Mouse (Mus musculus) T-helper 1 cell (primary cell): ENCODE data around the gene Fam71e1.

Experiments used
- in situ Hi-C: fragments of 300-600 bp; cut with MboI, MseI; formaldehyde crosslinking; loops from one replicate; pipeline ENCODE4 v1.15.1; 2025; ENCODE audit warnings: high pct_unique_total_duplicates

Gene Fam71e1

GRCm38 (mm10) chr7:44534242-44534641 lies 37.9 kb downstream of the Fam71e1 start:
- in situ Hi-C loops = no loop called here

- in situ Hi-C loops = no loop called here
Observed at GRCm38 (mm10) chr7:44534656-44535441, 38.5 kb downstream of the Fam71e1 start.

- in situ Hi-C loops = no loop called here
Observed at GRCm38 (mm10) chr7:44535657-44536589, 39.5 kb downstream of the Fam71e1 start.

GRCm38 (mm10) chr7:44536590-44536968 lies 40.2 kb downstream of the Fam71e1 start:
- in situ Hi-C loops = no loop called here

- in situ Hi-C loops = no loop called here
Observed at GRCm38 (mm10) chr7:44537009-44537408, 40.6 kb downstream of the Fam71e1 start.

- in situ Hi-C loops = no loop called here
Observed at GRCm38 (mm10) chr7:44537496-44537895, 41.1 kb downstream of the Fam71e1 start.

GRCm38 (mm10) chr7:44538756-44539624 lies 42.6 kb downstream of the Fam71e1 start:
- in situ Hi-C loops = no loop called here

- in situ Hi-C loops = no loop called here
Observed at GRCm38 (mm10) chr7:44542555-44542954, 46.2 kb downstream of the Fam71e1 start.

GRCm38 (mm10) chr7:44543071-44543470 lies 46.7 kb downstream of the Fam71e1 start:
- in situ Hi-C loops = no loop called here

GRCm38 (mm10) chr7:44546274-44546673 lies 49.9 kb downstream of the Fam71e1 start:
- in situ Hi-C loops = no loop called here

GRCm38 (mm10) chr7:44547041-44547440 lies 50.7 kb downstream of the Fam71e1 start:
- in situ Hi-C loops = no loop called here

- in situ Hi-C loops = no loop called here
Observed at GRCm38 (mm10) chr7:44547725-44548124, 51.3 kb downstream of the Fam71e1 start.

GRCm38 (mm10) chr7:44548497-44549087 lies 52.2 kb downstream of the Fam71e1 start, which contains the start of gene Pold1:
Pold1 (minus strand) TSS chr7:44548849.
- in situ Hi-C loops = no loop called here

- in situ Hi-C loops = no loop called here
Observed at GRCm38 (mm10) chr7:44549621-44550408, 53.4 kb downstream of the Fam71e1 start.

GRCm38 (mm10) chr7:44550409-44550678 lies 54.0 kb downstream of the Fam71e1 start:
- in situ Hi-C loops = no loop called here
